Mouse (Mus musculus) cerebellum, adult 9-10 months (tissue): ENCODE measurements at regions not wholly inside any gene's neighbourhood (a gene's known extent, or its start where the extent isn't known, plus 50 kb on each side); places are given as distances from the start of the nearest gene placed in this dataset.

Experiments used
- DNase-seq: peaks from one replicate; pipeline ENCODE4 v3.0.0; 2022

DNA sequence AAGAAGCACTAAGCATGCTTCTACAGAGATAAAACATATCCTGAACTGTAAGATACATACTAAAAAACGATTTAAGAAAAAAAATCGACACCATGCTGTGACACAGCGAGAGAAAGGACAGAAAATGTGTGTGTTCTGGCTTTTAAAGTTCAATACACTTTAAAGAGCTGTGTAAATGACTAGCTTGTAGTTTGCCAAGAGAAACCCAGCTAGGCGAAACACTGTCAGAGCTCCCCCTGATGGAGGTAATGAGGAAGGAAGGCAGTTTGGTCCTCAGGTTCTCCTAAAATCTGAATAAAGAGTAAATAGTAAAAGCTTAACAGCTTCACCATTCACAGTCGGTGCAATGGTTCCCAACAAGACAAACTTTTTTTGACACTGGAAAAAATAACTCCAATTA is 67.1 kb upstream of the Gabrg2 start:
- peak; percentile 62 for DNase-seq

DNA sequence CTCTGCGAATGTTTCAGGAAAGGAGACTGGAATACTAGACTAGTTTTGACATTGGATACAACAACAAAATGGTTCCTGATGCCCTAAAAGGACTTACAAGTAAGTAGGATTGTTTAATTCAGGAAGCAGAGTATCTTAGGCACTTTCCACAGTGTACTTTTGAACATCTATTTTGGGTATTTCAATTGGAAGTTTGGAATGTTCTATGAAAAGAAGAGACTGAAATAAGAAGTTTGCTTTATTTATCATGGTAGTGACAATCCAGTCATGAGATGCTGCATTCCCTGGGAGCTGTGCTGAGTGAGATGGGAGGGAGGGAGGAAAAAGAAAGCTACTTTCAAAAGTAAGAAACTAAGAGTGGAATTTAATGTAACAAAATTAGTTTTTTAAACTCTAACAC is 50.9 kb upstream of the Gabrg2 start:
- DNase-seq: no peak
